Mouse (Mus musculus) liver, embryonic 14.5 days (tissue): ENCODE data around the gene Gosr1. TPM values are rescaled to one million over a fixed set of nuclear protein-coding genes. Genes with fewer than 3 reads are reported as not detected.

Experiments used
- ATAC-seq: fragments of 200-750 bp; cut with Nextera tagmentation; 2 replicates; pipeline ENCODE4 v1.8.0; 2017; ENCODE audit warnings: moderate number of reproducible peaks, mild to moderate bottlenecking, moderate library complexity; ENCODE audit not compliant: insufficient read depth
- DNase-seq, 3 experiments: peaks; one replicate each; pipeline ENCODE4 v3.0.0-alpha.2; 2012 to 2013; ENCODE audit warnings: low read depth in 3 of 3, low spot score in 3 of 3
- H3K27ac ChIP-seq: fragments of 300-500 bp; sonication (generic); 2 replicates; pipeline ENCODE4 v1.5.1; 2014; ENCODE audit warnings: moderate library complexity, mild to moderate bottlenecking, control low read depth, inconsistent platforms
- H3K27me3 ChIP-seq: fragments of 300-500 bp; sonication (generic); 2 replicates; pipeline ENCODE4 v1.6.1; 2014; ENCODE audit warnings: mild to moderate bottlenecking, low read length, moderate library complexity; ENCODE audit not compliant: control insufficient read depth, insufficient read depth
- H3K36me3 ChIP-seq: fragments of 300-500 bp; sonication (generic); replicated peaks from 2 replicates; pipeline ENCODE4 v1.6.1; 2014; ENCODE audit warnings: low read depth; ENCODE audit not compliant: control insufficient read depth, insufficient read depth
- H3K4me1 ChIP-seq, 2 experiments: fragments of 200-500 bp in 1 of 2; fragments of 300-500 bp in 1 of 2; sonication (generic) in 1 of 2; replicated peaks; 2 replicates each; pipeline ENCODE4 v1.6.1; 2012 to 2014; ENCODE audit warnings: antibody characterized with exemption in 1 of 2, inconsistent platforms in 1 of 2, low read length in 1 of 2; ENCODE audit not compliant: control insufficient read depth in 2 of 2, insufficient read depth in 2 of 2
- H3K4me2 ChIP-seq: fragments of 300-500 bp; sonication (generic); 2 replicates; pipeline ENCODE4 v1.6.1; 2014; ENCODE audit warnings: low read depth, mild to moderate bottlenecking, control low read depth, moderate library complexity
- H3K4me3 ChIP-seq, 2 experiments: fragments of 200-500 bp in 1 of 2; fragments of 300-500 bp in 1 of 2; sonication (generic) in 1 of 2; 2 replicates each; pipeline ENCODE4 v1.5.1; 2012 to 2014; ENCODE audit warnings: low read depth in 2 of 2, low read length in 2 of 2, mild to moderate bottlenecking in 2 of 2, control low read depth in 1 of 2, inconsistent platforms in 1 of 2, moderate library complexity in 1 of 2; ENCODE audit not compliant: insufficient read depth in 1 of 2
- H3K9ac ChIP-seq: fragments of 300-500 bp; sonication (generic); replicated peaks from 2 replicates; pipeline ENCODE4 v1.6.1; 2014; ENCODE audit warnings: mild to moderate bottlenecking, control low read depth, moderate library complexity
- H3K9me3 ChIP-seq: fragments of 300-500 bp; sonication (generic); 2 replicates; pipeline ENCODE4 v1.6.1; 2016; ENCODE audit warnings: low read length, mixed read lengths; ENCODE audit not compliant: control insufficient read depth
- CTCF ChIP-seq: IDR thresholded peaks from 2 replicates; pipeline ENCODE4 v1.5.1; 2016; ENCODE audit warnings: antibody characterized with exemption, low read depth, control low read depth
- EP300 ChIP-seq: IDR thresholded peaks from 2 replicates; pipeline ENCODE4 v1.6.1; 2016; ENCODE audit warnings: antibody characterized with exemption, low read depth
- WGBS: fragments of 180-500 bp; shearing (Covaris S2); extraction: QIAGEN DNeasy Blood & Tissue Kit; methylation state at CpG from one replicate; pipeline ENCODE4 v1.1.7; 2014; ENCODE audit not compliant: insufficient replicate concordance; 5-methylcytosine and 5-hydroxymethylcytosine counted together
- polyA plus RNA-seq, 2 experiments: library from polyadenylated mRNA; depleted of rRNA in 1 of 2; stranded (reverse) in 1 of 2; unstranded in 1 of 2; fragments of >200 nt; fragmentation: Nextera tagmentation in 1 of 2; extraction: Ambion mirVana in 1 of 2; gene quantifications; 2 replicates each; pipeline versions ENCODE4 v1.2.1 to v1.2.3; 2012 to 2014

The Gosr1 gene
- polyA plus RNA-seq, 2 experiments: 6.4 to 12.3 TPM

DNA sequence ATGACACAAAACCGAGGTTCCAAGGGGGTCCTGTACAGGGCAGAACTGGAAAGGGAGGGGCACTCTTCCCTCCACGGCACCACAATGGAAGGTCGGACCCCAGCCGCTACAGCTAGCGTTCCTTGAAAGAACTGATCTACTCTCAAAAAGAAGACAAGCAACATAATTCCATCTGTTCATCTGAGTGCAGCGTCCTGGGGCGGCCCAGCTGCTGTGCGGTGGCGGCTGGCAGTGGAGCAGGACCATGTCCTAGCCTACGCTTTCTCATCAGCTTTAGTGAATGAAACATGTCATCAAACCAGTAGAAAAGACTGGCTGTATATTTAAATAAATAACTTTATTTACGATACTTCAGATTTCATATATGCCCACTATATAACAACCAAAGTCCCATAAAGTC lies 35.3 kb downstream of the Gosr1 start:
- Histone ChIP-seq H3K27ac (no peak overlapping the region), H3K9me3 (no peaks in the 10 kb centered on the region), H3K4me3 (no peak overlapping the region), H3K4me2 (no peak overlapping the region), H3K4me1 (no peaks in the 10 kb centered on the region), H3K36me3 (peaks cover 6% of the 10 kb centered on the region), H3K27me3 (no peaks in the 10 kb centered on the region), H3K9ac (no peak overlapping the region)
- TF ChIP-seq EP300 (no peak), CTCF (no peak)
- ATAC-seq (no peak), DNase-seq (no peak)
- 88% methylated on average over 11 of the region's 11 CpGs for WGBS

DNA sequence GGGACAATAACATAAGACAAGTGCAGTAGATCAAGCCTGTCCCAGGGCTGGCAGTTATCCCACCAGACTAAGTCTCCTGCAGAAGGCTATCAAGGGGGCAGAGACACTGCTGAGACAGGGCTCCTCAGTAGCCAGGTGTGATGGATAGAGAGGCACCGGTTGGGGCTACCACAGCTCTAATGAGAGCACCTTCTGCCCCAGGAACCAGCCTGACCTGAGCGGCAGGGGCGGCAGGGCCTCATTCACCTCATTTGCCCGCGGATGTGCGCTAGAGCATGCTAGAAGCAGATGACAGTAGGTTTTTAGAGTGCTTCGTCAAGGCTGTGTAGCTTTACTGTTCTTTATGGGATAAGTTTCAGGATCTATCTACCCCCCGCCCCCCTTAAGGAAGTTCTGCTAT lies 39.5 kb downstream of the Gosr1 start:
- ATAC-seq (no peak), DNase-seq (no peak)
- Histone ChIP-seq H3K9me3 (no peaks in the 10 kb centered on the region), H3K4me2 (no peak overlapping the region), H3K4me1 (no peaks in the 10 kb centered on the region), H3K27ac (no peak overlapping the region), H3K4me3 (no peak overlapping the region), H3K27me3 (no peaks in the 10 kb centered on the region), H3K9ac (no peak overlapping the region), H3K36me3 (no peaks in the 10 kb centered on the region)
- TF ChIP-seq CTCF (no peak), EP300 (no peak)
- 72% methylated on average over 8 of the region's 8 CpGs for WGBS

DNA sequence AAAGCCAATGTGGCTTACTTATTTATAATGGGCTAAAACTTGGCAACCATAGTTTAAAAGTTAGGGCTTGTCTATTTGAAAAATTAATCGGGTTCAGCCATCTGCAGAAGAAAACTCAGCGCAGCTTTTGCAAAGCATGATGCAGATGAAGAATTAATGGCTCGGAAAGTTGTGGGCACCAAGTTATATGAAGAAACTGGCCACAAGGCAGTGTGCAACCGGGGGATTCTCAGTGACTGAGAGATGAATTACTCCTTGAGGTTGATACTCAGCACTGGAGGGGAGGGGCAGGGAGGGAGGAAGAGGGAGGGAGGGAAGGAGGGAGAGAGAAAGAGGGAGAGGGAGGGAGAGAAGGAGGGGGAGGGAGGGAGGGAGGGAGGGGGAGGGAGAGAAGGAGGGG lies 46.4 kb downstream of the Gosr1 start:
- Histone ChIP-seq H3K4me3 (no peak overlapping the region), H3K9ac (no peak overlapping the region), H3K27me3 (no peaks in the 10 kb centered on the region), H3K4me1 (no peaks in the 10 kb centered on the region), H3K27ac (no peak overlapping the region), H3K9me3 (no peaks in the 10 kb centered on the region), H3K4me2 (no peak overlapping the region), H3K36me3 (no peaks in the 10 kb centered on the region)
- DNase-seq (no peak), ATAC-seq (no peak)
- no peak for TF ChIP-seq CTCF
- no peak for TF ChIP-seq EP300
- 44% methylated on average over 4 of the region's 4 CpGs for WGBS

DNA sequence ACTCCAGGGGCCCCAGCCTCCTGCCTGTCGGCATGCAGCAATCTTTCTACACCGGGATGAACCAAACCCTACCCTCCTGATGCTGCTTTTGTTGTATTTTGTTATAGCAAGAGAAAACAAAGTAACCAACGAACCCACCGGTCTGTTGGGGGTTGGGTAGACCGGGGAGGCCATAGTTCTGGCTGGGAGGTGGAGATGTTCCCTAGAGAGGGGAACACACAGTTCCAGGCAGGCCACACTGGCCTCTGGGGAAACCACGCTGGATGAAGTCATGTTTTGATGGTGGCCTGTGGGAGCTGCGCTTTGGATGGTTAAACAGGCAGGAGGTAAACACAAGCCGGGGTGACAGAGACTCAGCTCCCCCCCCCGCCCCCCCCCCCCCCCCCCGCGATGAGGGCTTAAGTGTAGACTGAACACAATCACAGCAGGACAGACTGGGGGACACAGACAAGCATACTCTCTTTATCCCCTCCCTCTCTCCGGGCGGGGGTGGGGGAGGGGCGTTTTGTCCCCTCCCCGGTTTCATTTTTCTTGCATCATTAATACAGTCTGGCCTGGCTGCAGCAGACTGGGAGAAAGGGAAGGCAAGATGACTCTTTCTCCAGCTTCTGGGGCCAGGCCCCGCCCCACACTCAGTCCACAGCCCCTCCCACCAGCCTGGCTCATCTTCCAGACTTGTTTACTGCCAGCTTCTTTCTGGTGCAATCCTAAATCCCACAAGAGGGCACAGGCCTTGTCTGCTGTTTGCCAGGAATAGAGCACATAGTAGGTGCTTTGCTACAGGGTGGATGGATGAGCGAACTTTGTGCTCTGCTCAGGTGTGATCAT lies 53.5 kb downstream of the Gosr1 start:
- no peak for TF ChIP-seq EP300
- no peak for TF ChIP-seq CTCF
- DNase-seq (no peak), ATAC-seq (no peak)
- H3K4me2 ChIP-seq: no peak overlapping the region
- H3K9ac ChIP-seq: no peak overlapping the region
- WGBS: 31% methylated on average over 13 of the region's 17 CpGs
- H3K9me3 ChIP-seq: no peaks in the 10 kb centered on the region
- peaks cover 0 to 2% of the 10 kb centered on the region in 2 experiments; a peak in 1 of 4 replicates for H3K4me1 ChIP-seq
- H3K36me3 ChIP-seq: no peaks in the 10 kb centered on the region
- H3K27ac ChIP-seq: no peak overlapping the region
- no peak overlapping the region for H3K4me3 ChIP-seq
- no peaks in the 10 kb centered on the region for H3K27me3 ChIP-seq

DNA sequence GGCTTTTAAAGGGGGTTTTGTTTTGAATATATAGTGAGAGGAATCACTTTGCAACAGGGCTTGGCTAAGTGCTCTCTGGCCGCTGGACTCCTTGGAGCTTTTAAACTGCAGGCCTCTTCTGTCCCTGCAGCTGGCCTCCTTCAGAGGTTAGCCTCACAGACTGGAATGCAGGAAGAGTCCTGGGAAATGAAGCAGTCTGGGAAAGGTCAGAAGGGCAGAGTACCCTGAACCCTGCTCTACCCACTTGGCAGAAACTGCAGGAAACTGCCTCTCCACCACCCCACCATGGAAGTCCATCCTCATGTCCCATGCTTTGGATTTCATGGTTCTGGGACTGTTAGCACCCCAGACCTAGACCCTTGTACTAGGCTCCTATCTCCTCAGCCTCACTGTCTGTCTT lies 54.5 kb downstream of the Gosr1 start:
- H3K4me1 ChIP-seq: peaks cover 0 to 2% of the 10 kb centered on the region in 2 experiments; a peak in 1 of 4 replicates
- no peak overlapping the region for H3K27ac ChIP-seq
- DNase-seq: no peak
- WGBS: 42% methylated on average over 1 of the region's 1 CpGs
- H3K9me3 ChIP-seq: no peaks in the 10 kb centered on the region
- ATAC-seq: no peak
- no peaks in the 10 kb centered on the region for H3K36me3 ChIP-seq
- no peak for TF ChIP-seq EP300
- no peak for TF ChIP-seq CTCF
- no peak overlapping the region for H3K9ac ChIP-seq
- no peak overlapping the region for H3K4me2 ChIP-seq
- no peaks in the 10 kb centered on the region for H3K27me3 ChIP-seq
- no peak overlapping the region for H3K4me3 ChIP-seq
